Mouse (Mus musculus): ENCODE data around the gene Pcsk1. TPM values are rescaled to one million over a fixed set of nuclear protein-coding genes. Genes with fewer than 3 reads are reported as not detected.

Pcsk1 gene
- polyA plus RNA-seq, 1 experiment from 2014 or later, result 1.00 TPM

GRCm38 (mm10) chr13:75114838-75115237 is 25.2 kb downstream of the Pcsk1 start:
- no peak overlapping the region for H3K4me2 ChIP-seq (replicated peaks; ENCODE audit: low read depth, low read length)
- no peak for ATAC-seq (ENCODE audit: insufficient number of reproducible peaks, insufficient read depth, low FRiP score, low read depth)
- no peak overlapping the region for H3K9ac ChIP-seq (replicated peaks; ENCODE audit: low read depth, low read length)
- no peaks in the 10 kb centered on the region for H3K27me3 ChIP-seq (ENCODE audit: control insufficient read depth, insufficient read depth, low read length)
- no peak overlapping the region for H3K4me3 ChIP-seq (ENCODE audit: low read depth, low read length)
- no peaks in the 10 kb centered on the region for H3K4me1 ChIP-seq (ENCODE audit: control insufficient read depth, insufficient read depth, low read length)
- 79% methylated on average over 1 of the region's 1 CpGs for WGBS
- no peaks in the 10 kb centered on the region for H3K9me3 ChIP-seq (ENCODE audit: control insufficient read depth, low read depth, low read length)
- H3K36me3 ChIP-seq (ENCODE audit: control insufficient read depth, insufficient read depth, low read length), result no peaks in the 10 kb centered on the region
- H3K27ac ChIP-seq (ENCODE audit: low read length), result no peak overlapping the region

GRCm38 (mm10) chr13:75135833-75136232 is 46.2 kb downstream of the Pcsk1 start:
- ATAC-seq (ENCODE audit: insufficient number of reproducible peaks, insufficient read depth, low FRiP score, low read depth), result no peak
- H3K4me1 ChIP-seq (ENCODE audit: control insufficient read depth, insufficient read depth, low read length), result no peaks in the 10 kb centered on the region
- no peaks in the 10 kb centered on the region for H3K36me3 ChIP-seq (ENCODE audit: control insufficient read depth, insufficient read depth, low read length)
- H3K4me2 ChIP-seq (replicated peaks; ENCODE audit: low read depth, low read length), result no peak overlapping the region
- no peak overlapping the region for H3K27ac ChIP-seq (ENCODE audit: low read length)
- no peaks in the 10 kb centered on the region for H3K9me3 ChIP-seq (ENCODE audit: control insufficient read depth, low read depth, low read length)
- H3K9ac ChIP-seq (replicated peaks; ENCODE audit: low read depth, low read length), result no peak overlapping the region
- no peak overlapping the region for H3K4me3 ChIP-seq (ENCODE audit: low read depth, low read length)
- no peaks in the 10 kb centered on the region for H3K27me3 ChIP-seq (ENCODE audit: control insufficient read depth, insufficient read depth, low read length)

- no peak overlapping the region for H3K27ac ChIP-seq (ENCODE audit: low read length)
- H3K27me3 ChIP-seq (ENCODE audit: control insufficient read depth, insufficient read depth, low read length), result no peaks in the 10 kb centered on the region
- no peaks in the 10 kb centered on the region for H3K36me3 ChIP-seq (ENCODE audit: control insufficient read depth, insufficient read depth, low read length)
- H3K4me1 ChIP-seq (ENCODE audit: control insufficient read depth, insufficient read depth, low read length), result no peaks in the 10 kb centered on the region
- no peak overlapping the region for H3K9ac ChIP-seq (replicated peaks; ENCODE audit: low read depth, low read length)
- no peak overlapping the region for H3K4me3 ChIP-seq (ENCODE audit: low read depth, low read length)
- 45% methylated on average over 1 of the region's 1 CpGs for WGBS
- H3K4me2 ChIP-seq (replicated peaks; ENCODE audit: low read depth, low read length), result no peak overlapping the region
- no peaks in the 10 kb centered on the region for H3K9me3 ChIP-seq (ENCODE audit: control insufficient read depth, low read depth, low read length)
- ATAC-seq (ENCODE audit: insufficient number of reproducible peaks, insufficient read depth, low FRiP score, low read depth), result no peak
These were observed 71.0 kb downstream of the Pcsk1 start for GRCm38 (mm10) chr13:75160661-75161060.

- H3K9me3 ChIP-seq (ENCODE audit: control insufficient read depth, low read depth, low read length), result no peaks in the 10 kb centered on the region
- WGBS, result 50% methylated on average over 1 of the region's 1 CpGs
- no peaks in the 10 kb centered on the region for H3K36me3 ChIP-seq (ENCODE audit: control insufficient read depth, insufficient read depth, low read length)
- no peak overlapping the region for H3K27ac ChIP-seq (ENCODE audit: low read length)
- H3K4me1 ChIP-seq (ENCODE audit: control insufficient read depth, insufficient read depth, low read length), result no peaks in the 10 kb centered on the region
- ATAC-seq (ENCODE audit: insufficient number of reproducible peaks, insufficient read depth, low FRiP score, low read depth), result no peak
- H3K9ac ChIP-seq (replicated peaks; ENCODE audit: low read depth, low read length), result no peak overlapping the region
- H3K4me2 ChIP-seq (replicated peaks; ENCODE audit: low read depth, low read length), result no peak overlapping the region
- H3K4me3 ChIP-seq (ENCODE audit: low read depth, low read length), result no peak overlapping the region
- no peaks in the 10 kb centered on the region for H3K27me3 ChIP-seq (ENCODE audit: control insufficient read depth, insufficient read depth, low read length)
These were observed 73.8 kb downstream of the Pcsk1 start for GRCm38 (mm10) chr13:75163408-75163807.

Data from stomach, embryonic 14.5 days (tissue).